Mouse (Mus musculus) liver (tissue): ENCODE measurements at regions not wholly inside any gene's neighbourhood (a gene's known extent, or its start where the extent isn't known, plus 50 kb on each side); places are given as distances from the start of the nearest gene placed in this dataset.

Experiments
- DNase-seq: peaks from one replicate; pipeline ENCODE4 v3.0.0-alpha.2; 2020; ENCODE audit warnings: mixed read lengths

- no peak for DNase-seq
Observed at GRCm38 (mm10) chr10:37589009-37589408, 450.3 kb upstream of the Marcks start.

GRCm38 (mm10) chr10:37571171-37571570 lies 432.5 kb upstream of the Marcks start:
- no peak for DNase-seq

GRCm38 (mm10) chr10:37561705-37562104 lies 423.0 kb upstream of the Marcks start:
- no peak for DNase-seq

GRCm38 (mm10) chr10:37549446-37549845 lies 410.7 kb upstream of the Marcks start:
- no peak for DNase-seq

- no peak for DNase-seq
Observed at GRCm38 (mm10) chr10:37540703-37541102, 402.0 kb upstream of the Marcks start.

GRCm38 (mm10) chr10:37505966-37506615 lies 367.4 kb upstream of the Marcks start:
- no peak for DNase-seq

- DNase-seq: no peak
Observed at GRCm38 (mm10) chr10:37504468-37504867, 365.7 kb upstream of the Marcks start.

- no peak for DNase-seq
Observed at GRCm38 (mm10) chr10:37502505-37502904, 363.8 kb upstream of the Marcks start.

- no peak for DNase-seq
Observed at GRCm38 (mm10) chr10:37501043-37501442, 362.3 kb upstream of the Marcks start.

- DNase-seq: no peak
Observed at GRCm38 (mm10) chr10:37495467-37495866, 356.7 kb upstream of the Marcks start.

- no peak for DNase-seq
Observed at GRCm38 (mm10) chr10:37494552-37495166, 355.9 kb upstream of the Marcks start.

GRCm38 (mm10) chr10:37494098-37494497 lies 355.4 kb upstream of the Marcks start:
- DNase-seq: no peak

- no peak for DNase-seq
Observed at GRCm38 (mm10) chr10:37484311-37485023, 345.7 kb upstream of the Marcks start.

- DNase-seq: peak; percentile 4
Observed at GRCm38 (mm10) chr10:37483521-37483920, 344.8 kb upstream of the Marcks start.

GRCm38 (mm10) chr10:37481879-37482278 lies 343.2 kb upstream of the Marcks start:
- no peak for DNase-seq

- no peak for DNase-seq
Observed at GRCm38 (mm10) chr10:37480331-37480730, 341.6 kb upstream of the Marcks start.

GRCm38 (mm10) chr10:37478108-37478507 lies 339.4 kb upstream of the Marcks start:
- no peak for DNase-seq

GRCm38 (mm10) chr10:37473086-37473485 lies 334.4 kb upstream of the Marcks start:
- DNase-seq: no peak

- no peak for DNase-seq
Observed at GRCm38 (mm10) chr10:37457384-37457783, 318.7 kb upstream of the Marcks start.

GRCm38 (mm10) chr10:37449894-37450293 lies 311.2 kb upstream of the Marcks start:
- no peak for DNase-seq

GRCm38 (mm10) chr10:37447333-37448204 lies 308.8 kb upstream of the Marcks start:
- no peak for DNase-seq

GRCm38 (mm10) chr10:37439863-37440613 lies 301.3 kb upstream of the Marcks start:
- DNase-seq: no peak
